Mouse (Mus musculus): ENCODE results near the gene Amn.
A peak's percentile ranks its signal among the peaks of the same experiment; 100 is the strongest.

The Amn gene

GRCm38 (mm10) chr12:111325744-111326424, 55.0 kb downstream of the Amn start:
- DNase-seq, result peak; percentile 11
